Mouse (Mus musculus): ENCODE measurements around the gene Taldo1.

DNA sequence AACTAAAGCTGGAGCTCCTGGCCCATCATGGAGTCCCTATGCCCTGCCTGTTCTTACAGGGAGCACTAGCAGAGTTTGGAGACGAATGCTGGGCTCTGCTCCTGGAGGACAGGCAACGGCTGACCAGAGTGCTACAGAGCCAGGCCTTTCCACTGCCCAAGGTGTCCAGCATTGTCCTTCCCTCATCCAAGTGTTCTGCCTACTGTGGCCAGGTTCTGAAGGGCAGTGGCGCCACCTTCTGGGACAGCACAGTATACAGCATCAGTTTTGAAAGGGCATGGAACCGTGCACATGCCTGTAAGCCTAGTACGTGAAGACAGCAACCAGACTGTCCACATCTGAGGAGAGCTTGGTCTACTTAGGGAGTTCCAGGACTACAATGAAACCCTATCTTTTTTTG, 11.3 kb downstream of the Taldo1 start:
- TF ChIP-seq CTCF (IDR thresholded peaks at IDR 0.05; ENCODE audit: borderline replicate concordance, control insufficient read depth, extremely low read depth, insufficient read depth, low read length, poor library complexity) (peak; percentile 74; the same call in 1 of the 2 replicates), POLR2A (IDR thresholded peaks at IDR 0.05; ENCODE audit: control insufficient read depth, extremely low read depth, insufficient read depth, low read length, poor library complexity) (no peak)

Data from thymus, adult 2 months (tissue).